Mouse (Mus musculus) adrenal gland, adult 10 weeks (tissue): ENCODE measurements around the gene Ifngr2. TPM values are rescaled to one million over a fixed set of nuclear protein-coding genes. Genes with fewer than 3 reads are reported as not detected.

Source experiments
- polyA plus RNA-seq: library from polyadenylated mRNA; stranded (reverse); fragments of 350-450 nt; fragmentation: Illumina TruSeq; extraction: RNeasy Lipid Tissue Mini Kit (QIAGEN cat#74804); gene quantifications from one replicate; pipeline ENCODE4 v1.2.3, GENCODE M21; 2014; ENCODE audit warnings: low read depth, low replicate concordance

Gene Ifngr2
- 17.0 TPM for polyA plus RNA-seq

DNA sequence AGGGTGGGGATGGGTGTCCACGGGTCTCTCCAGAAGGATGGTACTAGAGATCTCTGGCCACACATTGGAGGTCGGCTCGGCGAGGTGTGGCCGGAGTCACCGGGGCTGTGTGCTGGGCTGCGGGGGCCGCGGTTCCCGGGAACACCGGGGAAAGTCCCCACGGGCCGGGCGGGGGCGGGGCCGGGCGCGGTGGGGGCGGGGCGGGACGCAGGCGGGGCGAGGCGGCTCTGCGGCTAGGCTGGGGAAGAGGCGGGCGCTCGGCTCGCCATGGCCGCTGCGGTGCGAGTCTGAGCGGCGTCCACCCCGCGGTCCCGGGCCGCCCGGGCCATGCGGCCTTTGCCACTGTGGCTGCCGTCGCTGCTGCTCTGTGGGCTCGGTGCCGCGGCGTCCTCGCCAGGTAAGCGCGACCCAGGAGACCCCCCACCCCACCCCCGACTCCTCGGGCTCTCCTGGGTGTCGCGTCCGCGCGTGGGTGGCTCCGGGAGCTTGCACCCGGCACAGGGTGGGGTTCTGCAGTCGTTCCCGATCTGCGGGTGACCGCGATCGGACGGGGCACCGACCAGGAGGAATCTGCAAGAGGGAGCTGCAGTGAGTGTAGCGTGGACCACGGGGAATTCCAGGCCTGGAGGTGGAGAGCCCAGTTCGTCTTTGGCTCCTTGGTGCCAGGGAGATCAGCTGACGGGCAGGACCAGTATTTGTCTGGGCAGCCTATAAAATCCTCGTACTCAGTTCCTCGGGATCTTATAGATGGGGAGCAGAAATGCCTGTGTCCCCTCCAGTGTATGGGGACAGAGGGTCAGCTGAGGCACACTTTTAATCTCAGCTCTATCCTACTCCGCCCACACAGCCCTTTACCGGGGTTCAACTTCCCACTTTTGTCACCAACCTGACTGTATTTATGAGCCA, at the start of gene Ifngr2:
Gene Ifngr2, plus strand, starts transcription at position 237 of the 906 bp plus-strand sequence.

GRCm38 (mm10) chr16:91597672-91598010, 50.8 kb downstream of the Ifngr2 start, which contains the start of gene Tmem50b:
TSS of gene Tmem50b (minus strand) at chr16:91597800.

Other genes with a start within 250 kb of the Ifngr2 start
- gene Ifnar2, start 174.3 kb upstream of the Ifngr2 start, polyA plus RNA-seq = 175 TPM
- 8.1 TPM for gene Gm21970, start 155.4 kb upstream of the Ifngr2 start, polyA plus RNA-seq
- gene Il10rb, start 140.9 kb upstream of the Ifngr2 start, polyA plus RNA-seq = 275 TPM
- gene Ifnar1, start 61.8 kb upstream of the Ifngr2 start, polyA plus RNA-seq = 122 TPM
- 96.2 TPM for gene Tmem50b, start 50.7 kb downstream of the Ifngr2 start, polyA plus RNA-seq
- 30.4 TPM for gene Dnajc28, start 72.0 kb downstream of the Ifngr2 start, polyA plus RNA-seq
- 20.1 TPM for gene Gart, start 99.9 kb downstream of the Ifngr2 start, polyA plus RNA-seq
- gene Son, start 100.4 kb downstream of the Ifngr2 start, polyA plus RNA-seq = 552 TPM
- gene Donson, start 141.7 kb downstream of the Ifngr2 start, polyA plus RNA-seq = 7.6 TPM
- gene Cryzl1, start 181.9 kb downstream of the Ifngr2 start, polyA plus RNA-seq = 120 TPM
- 20.2 TPM for gene Itsn1, start 182.2 kb downstream of the Ifngr2 start, polyA plus RNA-seq